ENCODE assay signal across 9 mouse cellular contexts in the genomic region with DNA sequence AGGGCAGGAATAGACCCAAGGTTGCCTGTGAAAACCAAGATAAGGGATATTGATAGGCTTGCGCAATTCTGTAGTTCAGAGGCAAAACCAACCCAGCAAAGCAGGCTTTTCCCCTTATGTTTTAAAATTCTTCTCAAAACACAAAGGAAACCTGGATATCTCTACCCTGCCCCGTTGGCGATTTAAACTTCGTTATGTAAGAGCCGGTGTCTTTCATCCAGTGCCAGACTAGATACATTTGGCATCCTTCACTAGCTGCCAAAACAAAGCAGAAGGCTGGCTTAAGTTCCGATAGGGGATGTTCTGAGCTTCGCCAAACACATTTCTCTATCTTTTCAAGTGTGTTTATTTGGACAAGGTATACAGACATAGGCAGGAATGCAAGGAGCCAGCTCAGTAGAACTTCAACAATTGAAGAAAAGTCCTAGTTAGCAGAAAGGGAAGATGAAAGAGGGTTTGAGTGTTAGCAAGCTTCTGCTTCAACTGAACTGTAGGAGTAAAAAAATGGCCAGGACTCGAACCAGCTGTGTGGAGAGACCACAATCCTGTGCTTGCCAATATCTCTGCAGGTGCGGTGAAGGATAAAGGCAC.
DNase-seq lines count a peak whose midpoint lies in the region; ATAC-seq lines count a peak whose summit lies in the region.
"Had no signal": no experiment of that assay in that cellular context is flagged by ENCODE, and none has a peak within 500 bp of the region (broad histone marks: within the 10 kb centered on the region; RNA-seq: fewer than 3 reads in every experiment).

No protein-coding gene starts in this region.

- H3K27ac ChIP-seq in liver, embryonic 12.5 days = 0 out of 2 replicates have a peak overlapping the region, but pooled peaks have one; percentile 3
- no peak overlapping the region; the same call in 1 of the 2 replicates for H3K27ac ChIP-seq in liver, embryonic 11.5 days (ENCODE audit: low read depth, low read length)
- peak overlapping the region; percentile 74 for H3K27ac ChIP-seq in stomach, embryonic 16.5 days (ENCODE audit: low read length)

- WGBS in liver, embryonic 12.5 days (ENCODE audit: insufficient replicate concordance) = 30% methylated on average over 9 of the region's 9 CpGs
- WGBS in liver, embryonic 11.5 days = 30% methylated on average over 9 of the region's 9 CpGs
- 27% methylated on average over 9 of the region's 9 CpGs for WGBS in stomach, embryonic 16.5 days

- no peak overlapping the region for H3K4me2 ChIP-seq in liver, embryonic 12.5 days
- H3K4me2 ChIP-seq in liver, embryonic 11.5 days = no peak overlapping the region
- H3K4me2 ChIP-seq in stomach, embryonic 16.5 days (ENCODE audit: low read depth, low read length) = no peak overlapping the region

- 0 out of 2 replicates have a peak, but pooled peaks cover 4% of the 10 kb centered on the region for H3K27me3 ChIP-seq in liver, embryonic 12.5 days (replicated peaks)
- H3K27me3 ChIP-seq in liver, embryonic 11.5 days (replicated peaks; ENCODE audit: control insufficient read depth, insufficient read depth, low read length) = 0 out of 2 replicates have a peak, but pooled peaks cover 2% of the 10 kb centered on the region
- H3K27me3 ChIP-seq in stomach, embryonic 16.5 days (ENCODE audit: control insufficient read depth, insufficient read depth, low read length) = no peaks in the 10 kb centered on the region

- DNase-seq in liver, embryonic 11.5 days (ENCODE audit: low spot score) = no peak
- peak; percentile 41 for DNase-seq in adrenal gland, postnatal 14 days
- DNase-seq in layer of hippocampus, postnatal 14 days (ENCODE audit: low spot score in 2 of 2) = no peak
- DNase-seq in layer of hippocampus, adult 9-11 months = no peak

- peaks cover 29% of the 10 kb centered on the region for H3K4me1 ChIP-seq in liver, embryonic 12.5 days
- peaks cover 32% of the 10 kb centered on the region for H3K4me1 ChIP-seq in liver, embryonic 11.5 days (replicated peaks; ENCODE audit: control insufficient read depth, insufficient read depth, low read length)
- H3K4me1 ChIP-seq in stomach, embryonic 16.5 days (ENCODE audit: control insufficient read depth, insufficient read depth, low read length) = peaks cover 39% of the 10 kb centered on the region

- no peaks in the 10 kb centered on the region for H3K9me3 ChIP-seq in liver, embryonic 12.5 days (replicated peaks)
- H3K9me3 ChIP-seq in liver, embryonic 11.5 days (ENCODE audit: control insufficient read depth, low read length) = no peaks in the 10 kb centered on the region
- no peaks in the 10 kb centered on the region for H3K9me3 ChIP-seq in stomach, embryonic 16.5 days (replicated peaks; ENCODE audit: control insufficient read depth, low read length)
- H3K9me3 ChIP-seq: megakaryocyte, embryonic 14.5 days had no signal

- H3K36me3 ChIP-seq in liver, embryonic 12.5 days = no peaks in the 10 kb centered on the region
- H3K36me3 ChIP-seq in liver, embryonic 11.5 days (ENCODE audit: control insufficient read depth, insufficient read depth, low read length) = no peaks in the 10 kb centered on the region
- no peaks in the 10 kb centered on the region for H3K36me3 ChIP-seq in stomach, embryonic 16.5 days (ENCODE audit: control insufficient read depth, insufficient read depth, low read length)

- H3K9ac ChIP-seq in liver, embryonic 12.5 days = no peak overlapping the region
- no peak overlapping the region for H3K9ac ChIP-seq in liver, embryonic 11.5 days (ENCODE audit: low read depth, low read length)
- H3K9ac ChIP-seq in stomach, embryonic 16.5 days (ENCODE audit: low read length) = no peak overlapping the region

- no peak overlapping the region for H3K4me3 ChIP-seq in liver, embryonic 12.5 days
- H3K4me3 ChIP-seq in liver, embryonic 11.5 days (ENCODE audit: low read depth, low read length) = no peak overlapping the region
- H3K4me3 ChIP-seq in stomach, embryonic 16.5 days (replicated peaks; ENCODE audit: low read length) = no peak overlapping the region
- H3K4me3 ChIP-seq: megakaryocyte, embryonic 14.5 days had no signal

- no peak for ATAC-seq in liver, embryonic 12.5 days
- ATAC-seq in liver, embryonic 11.5 days (replicated peaks; ENCODE audit: low FRiP score) = no peak
- peak; percentile 48 for ATAC-seq in common myeloid progenitor, adult 5-6 weeks (replicated peaks; ENCODE audit: low read depth, poor library complexity, severe bottlenecking)
- ATAC-seq in inflammation-experienced regulatory T-cells, adult 6 months = peak; percentile 44
- no peak for ATAC-seq in stomach, embryonic 16.5 days (ENCODE audit: insufficient read depth, low FRiP score)

Comparison
In these comparisons a context has a peak if more than half of its experiments do, and no peak if none do; other contexts are left out.
1. ATAC-seq: peak in common myeloid progenitor, adult 5-6 weeks (single experiment) and inflammation-experienced regulatory T-cells, adult 6 months (single experiment); none in liver, embryonic 12.5 days (single experiment), liver, embryonic 11.5 days (single experiment) and stomach, embryonic 16.5 days (single experiment).